Mouse (Mus musculus): ENCODE results near the gene Abl1.

DNA sequence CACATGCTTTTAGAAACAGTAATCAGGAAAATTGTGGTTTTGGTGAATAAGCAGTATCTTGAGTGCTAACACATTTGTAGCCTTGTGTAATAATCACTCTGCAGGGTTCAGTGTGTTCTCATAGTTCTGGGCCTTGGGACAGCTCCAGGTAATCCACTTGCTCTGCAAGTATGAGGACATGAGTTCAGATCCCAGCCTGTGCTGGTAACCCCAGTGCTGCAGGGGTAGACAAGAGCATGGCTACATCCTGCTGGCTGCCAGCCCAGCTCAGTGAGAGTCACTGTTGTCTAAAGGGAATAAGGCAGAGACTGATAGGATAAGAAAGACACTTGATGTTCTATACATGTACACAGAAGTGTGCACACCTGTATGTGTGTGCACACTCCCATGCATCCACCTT is 17.7 kb downstream of the Abl1 start:
- TF ChIP-seq POLR2AphosphoS2 (IDR thresholded peaks at IDR 0.05; ENCODE audit: insufficient read length, low read depth) (no peak), POLR2A (IDR thresholded peaks at IDR 0.05; ENCODE audit: insufficient read length, low read depth) (no peak), TCF12 (IDR thresholded peaks at IDR 0.05; ENCODE audit: insufficient read depth, poor library complexity, severe bottlenecking) (no peak), MAX (IDR thresholded peaks at IDR 0.05; ENCODE audit: low read depth) (no peak)
